Mouse (Mus musculus): ENCODE measurements around the gene Pagr1a.

Gene Pagr1a

GRCm38 (mm10) chr7:127016971-127017949, at the start of gene Pagr1a:
Pagr1a (minus strand) TSS chr7:127017352.
- CTCF ChIA-PET: interaction anchor here (0.8 to 1.1 kb wide), 2 partner anchors 11 to 87 kb away, joined by 3 to 4 read pairs; no protein-coding TSS in a partner anchor

DNA sequence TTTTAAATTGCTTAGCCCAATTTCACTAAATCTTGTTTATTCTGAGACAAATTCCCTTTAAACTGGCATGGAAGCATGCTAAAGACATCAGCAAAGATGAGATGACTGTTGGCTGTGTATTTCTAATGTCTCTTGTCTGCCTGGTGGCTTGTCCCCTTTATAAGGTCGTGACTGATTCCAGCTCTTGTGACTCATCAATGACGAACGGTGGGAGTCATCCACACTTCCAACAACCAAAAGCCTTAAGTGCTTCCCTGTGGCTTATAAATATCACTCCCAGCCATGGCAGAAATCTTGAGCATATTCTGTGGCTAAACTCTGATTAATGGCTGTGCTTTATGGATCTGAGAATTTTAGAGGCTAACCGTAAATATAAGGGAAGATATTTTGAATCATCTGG, 49.2 kb upstream of the Pagr1a start:
- CTCF ChIA-PET: no interaction called here

DNA sequence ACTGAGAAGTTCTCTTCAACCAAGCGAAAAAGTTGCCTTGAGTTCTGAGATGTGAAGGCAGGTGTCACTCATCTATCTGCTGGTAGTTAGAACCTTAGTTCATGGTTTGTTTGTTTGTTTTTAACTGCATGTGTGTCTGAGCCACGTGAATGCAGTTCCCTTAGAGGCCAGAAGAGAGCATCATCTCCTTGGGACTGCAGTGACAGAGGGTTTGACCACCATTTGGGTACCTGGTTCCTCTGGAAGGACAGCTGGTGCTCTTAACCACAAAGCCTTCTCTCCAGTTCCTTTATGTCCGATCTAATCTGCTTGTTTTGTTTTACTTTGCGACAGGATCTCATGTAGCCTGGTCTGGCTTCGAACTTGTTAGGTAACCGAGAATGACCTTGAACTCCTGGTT, 48.4 kb upstream of the Pagr1a start:
- CTCF ChIA-PET: no interaction called here

DNA sequence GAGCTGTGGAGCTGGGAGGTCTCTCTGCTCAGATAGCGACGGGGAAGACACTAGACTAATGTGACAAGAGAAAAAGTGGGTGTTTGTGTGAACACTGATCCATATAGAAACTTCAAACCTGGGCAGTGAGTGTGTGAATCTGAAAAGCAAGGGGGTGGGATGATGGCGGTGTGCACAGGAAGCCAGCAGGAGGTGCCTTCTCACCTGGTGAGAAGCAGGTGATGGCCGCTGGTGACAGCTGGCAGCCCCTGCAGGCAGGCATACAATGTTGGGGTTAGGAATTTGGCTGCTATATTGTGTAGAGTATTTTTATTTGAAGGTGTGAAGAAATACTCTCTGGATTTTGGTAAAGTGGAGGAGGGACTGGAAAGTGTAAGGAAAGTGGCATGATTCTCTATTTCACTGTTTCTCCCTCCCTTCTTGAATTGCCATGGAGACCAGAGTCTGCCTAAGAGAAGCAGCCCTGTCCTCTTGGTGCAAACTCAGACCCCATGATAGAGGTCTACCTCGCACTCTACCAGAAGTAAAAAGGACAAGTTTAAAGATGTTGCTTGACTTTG, 38.0 kb upstream of the Pagr1a start:
- CTCF ChIA-PET: no interaction called here

GRCm38 (mm10) chr7:127041851-127042672, 24.9 kb upstream of the Pagr1a start, which contains the start of gene Kif22:
Kif22 (minus strand) TSS chr7:127042471.
- CTCF ChIA-PET: interaction anchor here (0.7 kb wide), 1 partner anchor 34 kb away, joined by 3 read pairs; no protein-coding TSS in a partner anchor

GRCm38 (mm10) chr7:127031244-127031643, 14.1 kb upstream of the Pagr1a start:
- CTCF ChIA-PET: interaction anchor here (0.7 kb wide), 1 partner anchor 120 kb away, joined by 3 read pairs; no protein-coding TSS in a partner anchor

DNA sequence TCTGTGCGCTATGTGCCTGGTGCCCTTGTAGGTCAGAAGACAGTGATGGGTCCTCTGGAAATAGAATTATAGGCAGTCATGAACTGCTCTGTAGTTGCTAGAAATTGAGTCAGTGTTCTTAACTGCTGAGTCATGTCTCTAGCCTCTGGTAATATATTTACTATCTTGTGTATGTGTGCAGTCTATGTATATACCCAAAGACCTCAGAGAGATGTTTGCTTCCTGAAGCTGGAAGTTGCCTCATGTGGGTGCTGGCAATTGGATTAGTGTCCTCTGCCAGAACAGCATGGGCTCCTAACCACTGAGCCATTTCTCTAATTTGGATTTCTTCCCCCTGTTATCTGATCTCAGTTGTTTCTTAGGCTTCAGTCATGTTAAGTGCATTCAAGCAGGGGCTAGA, 13.0 kb upstream of the Pagr1a start:
- CTCF ChIA-PET: no interaction called here

GRCm38 (mm10) chr7:127027885-127028284, 10.7 kb upstream of the Pagr1a start:
- CTCF ChIA-PET: interaction anchor here (0.6 kb wide), 1 partner anchor 85 kb away, joined by 8 read pairs; no protein-coding TSS in a partner anchor

DNA sequence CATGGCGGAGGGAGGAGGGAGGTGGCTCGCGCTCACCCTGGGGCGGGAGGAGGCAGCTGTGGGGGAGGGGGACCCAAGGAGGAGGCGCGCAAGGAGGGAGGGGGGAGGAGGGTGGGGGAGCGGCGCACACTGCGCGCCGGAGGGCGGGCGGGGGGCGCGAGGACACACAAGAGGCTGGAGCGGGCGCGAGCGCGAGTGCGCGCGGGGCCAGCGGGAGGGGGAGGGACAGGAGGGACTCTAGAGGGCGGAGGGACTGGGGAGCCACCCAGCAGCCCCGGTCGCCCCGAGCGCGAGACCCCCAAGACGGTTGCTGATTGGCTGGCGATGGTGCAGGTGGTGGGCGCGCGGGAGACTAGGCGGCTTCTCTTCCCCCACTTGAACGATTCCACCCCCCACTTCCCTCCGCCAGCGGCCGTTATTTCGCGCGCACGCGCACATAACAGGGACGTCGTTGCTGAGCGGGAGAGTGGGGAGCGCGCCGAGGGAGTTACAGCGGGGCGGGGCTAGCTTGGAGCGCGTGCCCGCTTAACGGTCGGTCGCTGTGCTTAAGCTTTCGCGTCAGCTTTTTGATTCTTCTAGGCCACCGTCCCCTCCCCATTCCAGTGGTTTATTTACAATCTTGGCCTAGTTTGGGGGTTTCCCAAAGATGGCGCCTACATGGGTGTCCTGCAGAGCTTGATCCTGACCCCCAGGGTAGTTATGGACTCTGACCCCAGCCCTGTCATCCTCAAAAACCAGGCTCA, 10.0 kb upstream of the Pagr1a start, which contains the start of gene Maz:
Maz (minus strand) TSS at position 54 of the 743 bp plus-strand sequence.
- CTCF ChIA-PET: interaction anchor here (0.5 to 1.1 kb wide), 3 partner anchors 13 to 84 kb away, joined by 3 to 7 read pairs (median 4); partner anchors contain the start of gene Mvp

DNA sequence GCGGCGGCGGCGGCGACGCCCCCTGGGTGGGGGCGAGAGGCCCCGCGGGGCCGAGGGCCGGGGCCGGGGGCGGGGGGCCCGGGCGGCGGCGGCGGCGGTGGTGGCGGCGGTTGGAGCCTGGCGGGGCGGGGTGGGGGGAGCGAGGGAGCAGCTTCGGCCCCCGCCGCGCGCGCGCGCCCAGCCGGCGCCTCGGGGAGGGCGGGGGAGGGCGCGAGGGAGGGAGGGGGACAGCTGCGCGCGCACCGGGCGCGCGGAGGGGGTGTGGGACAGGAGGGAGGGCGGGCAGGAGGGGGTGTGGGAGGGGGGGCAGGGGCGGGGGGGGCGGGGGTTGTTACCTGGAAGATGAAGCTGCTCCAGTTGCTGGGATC, 9.4 kb upstream of the Pagr1a start:
- CTCF ChIA-PET: interaction anchor here (0.5 to 1.1 kb wide), 2 partner anchors 12 to 15 kb away, joined by 3 to 4 read pairs; partner anchors contain the start of gene Mvp

DNA sequence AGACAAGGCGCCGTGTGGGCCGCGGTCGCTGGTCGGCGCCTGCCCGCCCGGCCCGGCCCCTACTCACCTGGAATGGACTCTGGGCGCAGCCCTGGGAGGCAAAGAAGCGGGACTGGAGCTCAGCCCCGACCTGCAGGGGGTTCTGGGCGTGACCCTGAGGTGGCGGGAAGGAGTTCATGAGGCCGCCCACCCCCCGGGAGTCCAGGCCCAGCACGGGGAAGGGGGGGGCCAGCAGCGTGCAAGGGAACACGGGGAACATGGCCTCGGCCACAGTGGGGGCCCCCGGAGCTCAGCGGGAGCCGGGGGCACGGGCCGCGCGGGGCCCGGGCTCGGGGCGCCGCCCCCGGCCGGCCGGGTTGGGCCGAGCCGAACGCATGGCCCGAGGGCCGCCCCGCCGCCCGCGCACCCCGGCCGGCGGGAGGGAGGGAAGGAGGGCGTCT, 9.0 kb upstream of the Pagr1a start:
- CTCF ChIA-PET: interaction anchor here (1.1 kb wide), 1 partner anchor 15 kb away, joined by 4 read pairs; no protein-coding TSS in a partner anchor

DNA sequence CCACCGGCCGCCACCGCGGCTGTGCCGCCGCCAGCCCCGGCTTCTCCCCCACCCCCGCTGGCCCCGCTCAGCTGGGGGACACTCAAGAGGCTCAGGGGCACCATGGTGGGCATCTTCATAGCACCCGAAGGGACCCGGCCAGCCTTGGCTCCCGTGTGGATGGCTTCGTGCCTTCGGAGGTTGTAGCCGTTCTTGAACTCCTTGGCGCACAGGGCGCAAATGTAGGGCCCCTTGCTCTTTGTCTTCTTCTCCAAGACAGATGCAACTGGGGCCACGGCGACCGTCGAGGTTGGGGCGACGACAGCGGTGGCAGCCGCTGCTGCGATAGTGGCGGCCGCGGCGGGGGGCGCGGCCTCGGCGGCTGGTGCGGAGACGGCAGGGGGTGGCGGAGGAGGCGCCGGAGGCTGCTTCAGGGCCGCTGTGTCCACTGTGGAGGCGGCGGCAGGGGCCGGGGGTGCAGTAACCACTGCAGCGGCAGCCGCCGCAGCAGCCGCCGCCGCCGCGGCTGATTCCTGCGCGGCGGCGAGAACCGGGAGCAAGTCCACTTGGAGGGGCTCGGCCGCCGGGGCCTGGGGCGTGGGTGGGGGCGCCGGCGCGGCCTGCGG, 8.5 kb upstream of the Pagr1a start:
- CTCF ChIA-PET: interaction anchor here (0.6 to 1.1 kb wide), 2 partner anchors 14 to 20 kb away, joined by 3 to 4 read pairs; no protein-coding TSS in a partner anchor

- CTCF ChIA-PET: interaction anchor here (0.6 kb wide), 1 partner anchor 19 kb away, joined by 3 read pairs; no protein-coding TSS in a partner anchor
These were observed 7.8 kb upstream of the Pagr1a start for GRCm38 (mm10) chr7:127024755-127025555.

DNA sequence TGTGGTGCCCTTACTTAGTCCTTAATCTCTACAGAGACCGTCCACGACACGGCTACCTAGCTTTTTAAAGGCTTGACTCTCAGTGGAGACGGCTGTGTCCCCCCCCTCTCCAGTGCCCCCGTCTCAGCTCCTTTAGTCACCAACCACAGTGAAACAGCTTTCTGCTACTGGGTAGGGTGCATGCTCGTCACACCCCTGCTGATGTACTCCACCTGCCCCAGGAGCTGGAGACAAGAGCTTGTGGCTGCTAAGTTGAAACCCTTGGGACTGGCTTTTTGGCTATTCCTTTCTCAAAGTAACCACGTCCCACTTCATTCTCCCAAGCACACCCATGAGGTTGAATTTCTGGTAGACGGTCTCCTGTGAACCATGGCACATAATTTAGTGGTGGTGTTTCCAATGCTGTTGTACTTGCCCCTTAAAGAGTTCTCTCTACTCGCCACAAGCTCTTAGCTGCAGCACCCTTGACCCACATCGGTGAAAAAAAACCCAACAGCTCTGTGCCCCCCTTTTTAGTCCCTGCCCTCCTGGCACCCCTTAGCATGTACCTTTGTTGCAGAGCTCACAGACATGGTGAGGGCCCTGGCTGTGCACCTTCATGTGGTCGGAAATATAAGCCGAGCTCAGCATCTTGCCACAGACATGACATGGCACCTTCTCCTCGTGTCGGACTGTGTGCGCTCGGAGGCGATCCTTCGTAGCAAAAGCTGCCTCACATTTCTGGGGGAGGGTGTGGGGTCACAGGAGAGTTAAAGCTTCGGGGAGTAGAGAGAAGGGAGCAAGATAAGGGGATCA, 6.9 kb upstream of the Pagr1a start:
- CTCF ChIA-PET: no interaction called here

GRCm38 (mm10) chr7:127023272-127023691, 6.1 kb upstream of the Pagr1a start:
- CTCF ChIA-PET: interaction anchor here (0.6 to 0.7 kb wide), 2 partner anchors 92 to 494 kb away, joined by 3 to 6 read pairs; no protein-coding TSS in a partner anchor

DNA sequence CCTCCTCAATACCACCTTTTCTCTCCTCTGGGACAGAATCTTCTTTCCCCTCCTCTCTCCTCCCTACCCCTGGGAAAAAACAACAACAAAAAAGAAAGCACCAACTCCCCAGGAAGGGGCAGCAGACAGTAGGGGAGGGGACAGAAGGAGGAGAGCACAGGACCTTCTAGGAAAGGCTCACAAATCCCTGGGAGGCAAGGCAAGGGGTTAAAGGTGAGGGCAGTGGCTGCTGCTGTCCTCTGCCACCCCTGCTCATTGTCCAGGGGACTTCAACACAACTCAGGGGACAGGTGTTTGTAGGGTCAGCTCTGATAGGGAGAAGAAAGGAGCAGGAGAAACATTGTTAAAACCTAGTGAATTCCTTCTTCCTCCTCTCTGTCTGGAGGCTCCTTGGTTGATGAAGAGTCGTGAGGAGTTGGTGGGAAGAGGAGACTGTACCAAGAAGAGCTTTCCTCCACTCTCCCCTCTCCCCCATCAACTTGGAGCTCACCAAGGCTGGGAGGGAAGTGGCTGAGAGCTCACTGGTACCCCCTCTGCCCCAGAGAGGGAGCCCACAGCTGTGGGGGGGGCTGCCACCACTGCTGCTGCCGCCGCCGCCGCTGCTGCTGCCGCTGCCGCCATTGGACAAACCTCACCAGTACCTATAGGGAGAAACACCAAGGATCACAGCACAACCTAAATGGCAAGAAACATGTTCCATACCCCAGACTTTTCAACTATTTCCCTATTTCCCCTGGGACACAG, 5.5 kb upstream of the Pagr1a start:
- CTCF ChIA-PET: interaction anchor here (0.6 to 0.7 kb wide), 2 partner anchors 91 to 495 kb away, joined by 3 to 6 read pairs; no protein-coding TSS in a partner anchor

Data from spleen, embryonic (tissue).